Mouse (Mus musculus) 3T3-L1 (cell line): ENCODE results near the gene Grhpr.
"Not testable (repeated sequence)": the region's sequence is repeated elsewhere in the genome, so short reads cannot be mapped to it uniquely, and the experiment has no call there.

Experiments used
- DNase-seq: peaks from one replicate; pipeline ENCODE4 v3.0.0-alpha.2; 2015; ENCODE audit warnings: low read depth, low spot score

The Grhpr gene

DNA sequence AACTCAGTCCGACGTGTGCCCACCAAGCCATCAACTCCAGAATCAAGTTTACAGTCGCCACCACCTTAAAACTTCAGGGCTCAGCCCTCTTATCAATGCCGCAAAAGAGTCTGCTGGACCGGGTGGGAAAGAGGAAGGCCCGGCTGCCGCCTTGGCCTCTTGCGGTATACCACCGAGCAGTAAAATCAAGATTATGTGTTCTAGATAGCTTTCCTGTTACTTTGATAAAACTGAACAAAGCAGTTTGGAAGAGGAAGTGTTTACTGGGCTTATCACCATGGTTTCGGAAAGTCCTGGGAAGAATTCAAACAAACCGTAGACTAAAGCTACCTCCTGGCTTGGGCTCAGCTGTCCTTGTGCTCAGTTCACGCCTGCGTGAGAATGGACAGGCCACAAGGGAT lies 31.8 kb downstream of the Grhpr start:
- DNase-seq: peak; percentile 33

DNA sequence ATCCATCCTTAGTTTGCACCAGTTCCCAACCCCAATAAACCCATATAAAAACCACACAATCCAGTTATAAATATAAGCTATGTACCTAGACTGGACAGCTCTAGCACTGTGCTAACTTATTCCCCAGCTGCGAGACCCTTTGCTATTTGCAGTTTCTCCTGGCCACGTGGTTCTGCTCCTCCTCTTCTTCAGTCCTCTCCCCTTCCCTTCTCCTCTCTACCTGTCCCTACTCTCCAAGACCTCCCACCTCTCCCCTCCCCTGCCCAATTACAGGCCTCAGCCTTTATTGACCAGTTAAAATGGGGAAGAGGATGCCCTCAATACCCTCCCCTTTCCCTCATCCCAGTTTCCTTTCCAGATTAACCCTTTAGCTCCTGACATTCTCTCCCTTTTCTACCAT lies 32.3 kb downstream of the Grhpr start:
- DNase-seq: no peak

DNA sequence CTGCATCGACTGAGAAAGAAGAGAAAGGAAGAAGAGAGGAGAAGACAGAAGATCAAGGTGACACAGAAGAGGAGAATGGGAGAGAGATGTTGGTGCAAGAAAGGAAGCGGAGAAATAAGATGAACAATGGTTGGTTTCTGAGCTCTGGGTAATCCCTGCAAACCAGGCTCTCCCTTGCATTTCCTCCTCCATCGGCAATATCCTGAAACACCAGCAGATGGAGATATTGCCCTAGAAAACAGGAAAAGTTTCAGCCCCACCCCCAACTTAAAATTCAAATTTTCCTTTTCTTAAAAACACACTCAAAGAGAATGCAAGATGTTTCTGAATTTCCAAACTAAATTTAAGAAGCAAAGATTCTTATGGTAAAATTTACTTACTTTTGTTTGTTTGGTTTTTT lies 34.4 kb downstream of the Grhpr start:
- peak; percentile 77 for DNase-seq

DNA sequence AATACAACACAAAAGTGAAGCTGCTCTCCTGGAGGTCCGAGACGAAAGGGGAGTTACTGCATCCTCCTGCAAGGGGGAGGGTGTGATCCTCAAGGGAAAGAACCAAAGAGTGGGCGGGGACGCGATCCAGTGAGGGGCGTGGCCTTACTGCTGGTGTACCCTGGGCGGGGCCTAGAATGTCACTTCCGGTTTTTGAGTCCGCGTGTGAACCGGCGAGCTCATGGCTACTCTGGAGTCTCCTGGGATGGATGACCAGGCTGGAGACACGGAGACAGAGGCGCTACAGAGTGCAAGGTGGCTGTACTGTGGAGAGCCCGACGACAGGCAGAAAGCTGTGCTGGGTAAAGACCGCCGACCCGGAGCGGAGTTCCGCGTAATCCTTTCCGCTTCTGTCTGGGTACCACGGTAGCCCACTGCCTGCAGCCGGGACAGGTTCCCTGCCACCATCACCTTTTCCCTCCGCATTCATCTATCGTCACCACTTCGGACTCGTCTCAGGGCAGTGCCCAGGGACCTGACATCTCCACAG lies 37.3 kb downstream of the Grhpr start, which contains the start of gene Polr1e:
Gene Polr1e, plus strand, starts transcription at position 132 of the 529 bp plus-strand sequence.
- peak; percentile 97 for DNase-seq

DNA sequence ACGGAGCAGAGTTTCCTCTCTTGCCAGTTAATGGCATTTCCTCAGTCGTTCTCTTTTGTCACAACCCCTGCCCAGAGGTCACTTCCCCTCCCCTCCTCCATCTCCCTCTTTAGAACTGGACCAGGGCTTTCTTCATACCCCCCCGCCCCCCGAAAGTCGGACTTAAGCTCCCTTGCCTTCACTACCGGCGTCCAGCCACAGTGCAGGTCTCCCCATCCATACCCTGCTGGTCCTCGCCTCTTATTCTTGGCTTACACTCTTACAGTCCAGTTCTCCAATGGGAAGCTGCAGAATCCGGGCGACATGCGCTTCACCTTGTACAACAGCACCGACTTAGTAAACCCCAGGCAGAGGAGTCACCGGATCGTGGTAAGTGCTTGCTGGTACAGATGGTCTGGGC lies 37.8 kb downstream of the Grhpr start:
- peak; percentile 31 for DNase-seq

DNA sequence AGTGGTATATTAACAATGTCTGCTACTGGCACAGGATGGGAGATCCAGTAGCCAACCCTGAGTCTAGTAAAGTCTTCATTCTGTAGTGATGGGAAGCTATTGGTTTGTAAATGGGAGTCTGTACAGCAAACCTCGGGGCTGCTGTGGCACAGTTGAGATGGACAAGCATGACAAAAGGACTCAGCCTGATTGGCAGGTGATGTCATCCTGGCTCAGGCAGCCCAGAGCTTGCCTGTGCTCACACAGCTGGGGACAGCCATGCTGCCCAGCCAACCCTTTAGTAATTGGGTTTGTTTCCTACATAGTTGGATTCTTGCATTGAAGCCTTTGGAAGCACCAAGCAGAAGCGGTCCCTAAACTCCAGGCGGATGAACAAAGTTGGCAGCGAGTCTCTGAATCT lies 45.3 kb downstream of the Grhpr start:
- no peak for DNase-seq

DNA sequence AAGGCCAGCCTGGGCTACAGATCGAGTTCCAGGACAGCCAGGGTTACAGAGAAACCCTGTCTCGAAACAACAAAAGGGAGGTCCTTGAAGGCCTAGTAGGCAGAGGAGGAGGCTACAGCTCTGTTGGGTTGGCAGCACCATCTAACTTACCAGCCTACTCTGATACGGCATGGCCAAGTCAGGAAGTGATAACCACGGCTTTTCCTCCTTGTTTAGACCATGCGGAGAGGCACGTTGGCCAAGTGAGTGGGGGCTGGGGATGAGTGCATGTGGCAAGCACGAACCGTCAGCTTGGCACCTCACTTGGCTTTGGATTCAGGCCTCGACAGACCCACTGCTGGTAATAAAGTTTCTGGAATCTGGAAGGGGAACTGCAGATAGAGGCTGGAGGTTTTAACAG lies 51.4 kb downstream of the Grhpr start:
- DNase-seq: no peak

DNA sequence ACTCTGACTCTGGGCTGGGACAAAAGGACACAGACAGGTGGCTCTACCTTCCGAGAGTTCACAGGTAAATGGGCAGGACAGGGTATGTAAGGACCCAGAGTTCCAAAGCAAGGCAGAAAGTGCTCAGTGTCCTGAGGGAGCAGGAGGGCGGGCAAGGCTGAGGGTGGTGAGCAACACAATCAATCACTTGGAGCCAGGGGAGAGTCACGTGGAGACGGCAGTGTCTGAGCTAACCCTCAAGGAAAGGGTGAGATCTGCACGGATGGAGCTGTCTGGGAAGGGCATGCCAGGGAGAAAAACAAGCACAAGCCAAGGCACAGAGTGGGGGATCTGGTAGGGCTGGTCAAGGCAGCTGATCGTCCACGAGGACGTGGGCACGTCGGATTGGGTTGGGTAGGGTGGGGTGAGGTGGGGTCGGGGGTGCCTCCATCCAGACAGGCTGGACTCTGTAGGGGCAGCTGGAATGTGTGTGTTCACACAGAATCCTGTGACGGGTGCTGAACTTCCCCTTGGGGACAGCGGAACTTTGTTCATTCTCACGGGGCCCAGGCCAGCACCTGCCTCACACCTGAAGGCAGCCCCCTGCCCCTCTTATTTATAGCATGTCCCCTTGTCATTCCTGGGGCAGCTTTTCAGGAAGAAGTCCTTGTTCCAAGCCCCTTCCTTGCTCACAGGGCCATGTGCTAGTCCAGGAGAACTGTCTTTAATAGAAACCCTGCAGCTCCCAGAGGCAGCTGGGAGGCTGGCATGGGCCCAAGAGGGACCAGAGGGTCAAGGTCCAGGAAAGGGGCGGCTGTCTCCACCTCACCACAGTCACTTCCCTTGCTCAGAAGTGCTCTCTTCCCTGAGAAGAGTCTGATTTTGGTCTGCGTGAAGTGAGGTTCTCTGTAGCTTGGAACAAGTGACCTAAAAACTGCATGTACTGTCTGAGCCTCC lies 53.8 kb downstream of the Grhpr start:
- DNase-seq: no peak

DNA sequence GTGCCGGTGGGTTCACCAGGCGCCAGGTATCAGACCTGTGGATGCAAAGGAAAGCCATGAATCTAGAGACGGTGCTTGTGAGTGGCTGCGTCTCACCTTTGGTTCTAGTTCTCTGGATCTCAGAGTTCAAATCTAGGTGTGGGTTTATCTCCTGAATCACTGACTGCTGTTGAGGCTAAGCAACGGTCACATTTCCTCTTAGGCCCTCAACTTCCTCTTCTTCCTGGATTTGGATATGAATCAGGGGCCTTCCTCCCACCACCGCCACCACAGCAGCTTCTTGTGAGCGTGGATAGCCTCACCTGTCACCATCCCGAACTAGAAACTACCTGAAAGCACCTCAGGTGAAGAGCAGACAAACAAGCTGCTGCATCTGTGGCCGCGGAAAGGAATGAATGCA lies 54.9 kb downstream of the Grhpr start:
- no peak for DNase-seq

DNA sequence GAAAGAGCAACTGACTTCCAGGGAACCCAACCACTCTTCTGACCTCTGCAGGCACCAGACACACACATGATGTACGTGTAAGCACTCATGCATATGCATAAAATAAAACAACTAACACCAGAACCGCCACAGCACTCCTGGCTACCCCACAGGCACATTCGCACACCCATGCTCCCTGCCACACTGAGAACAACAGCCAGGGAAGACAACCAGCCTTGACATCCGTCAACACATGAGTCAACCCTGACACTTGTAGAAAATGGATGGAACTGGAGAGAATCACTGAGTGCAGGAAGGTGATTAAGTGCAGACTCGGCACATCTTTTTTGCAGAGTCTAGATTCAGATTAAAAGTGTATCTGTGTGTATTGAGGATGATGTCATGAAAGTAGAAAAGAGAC lies 55.4 kb downstream of the Grhpr start:
- no peak for DNase-seq

DNA sequence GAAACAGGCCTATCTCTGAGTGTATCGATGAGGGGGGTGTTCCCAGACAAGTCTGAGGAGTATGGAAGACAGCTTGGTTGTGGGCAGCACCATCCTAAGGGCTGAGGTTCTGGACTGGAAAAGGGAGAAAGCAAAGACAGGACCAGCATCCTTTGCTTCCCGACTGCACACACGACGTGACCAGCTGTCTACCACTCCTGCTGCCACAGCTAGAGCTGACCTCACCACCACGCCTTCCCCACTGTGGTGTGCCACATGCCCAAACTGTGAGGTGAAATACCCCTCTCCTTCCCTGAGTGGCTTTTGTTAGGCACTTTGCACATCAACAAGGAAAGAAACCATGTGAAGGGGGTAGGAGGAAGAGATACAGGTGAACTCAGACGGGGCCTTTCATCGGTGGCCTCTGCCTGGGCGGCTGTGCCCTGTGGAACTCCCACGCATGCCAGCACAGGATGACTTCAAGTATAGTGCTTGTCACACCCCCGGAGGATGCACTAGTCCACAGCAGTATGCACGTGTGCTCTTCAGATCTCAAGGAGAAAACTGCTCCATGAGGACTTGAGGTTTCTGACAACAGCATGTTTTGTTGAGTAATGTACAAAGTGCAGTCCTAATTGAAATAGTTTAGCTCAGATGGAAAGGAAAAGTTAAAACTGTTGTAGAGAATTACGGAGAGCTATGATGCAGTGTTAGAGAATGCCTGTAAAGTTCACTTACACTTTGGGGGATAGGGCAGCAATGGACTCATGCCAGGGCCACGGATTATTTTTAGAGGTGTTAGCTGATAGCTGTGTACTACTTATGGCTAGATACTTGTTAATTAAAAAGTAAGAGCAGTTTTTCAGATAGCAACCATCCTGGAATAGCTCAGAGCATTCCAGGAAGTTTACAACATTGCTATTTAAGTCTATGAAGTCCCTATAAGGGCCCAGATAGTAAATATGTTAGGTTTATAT lies 56.5 kb downstream of the Grhpr start:
- no peak for DNase-seq

DNA sequence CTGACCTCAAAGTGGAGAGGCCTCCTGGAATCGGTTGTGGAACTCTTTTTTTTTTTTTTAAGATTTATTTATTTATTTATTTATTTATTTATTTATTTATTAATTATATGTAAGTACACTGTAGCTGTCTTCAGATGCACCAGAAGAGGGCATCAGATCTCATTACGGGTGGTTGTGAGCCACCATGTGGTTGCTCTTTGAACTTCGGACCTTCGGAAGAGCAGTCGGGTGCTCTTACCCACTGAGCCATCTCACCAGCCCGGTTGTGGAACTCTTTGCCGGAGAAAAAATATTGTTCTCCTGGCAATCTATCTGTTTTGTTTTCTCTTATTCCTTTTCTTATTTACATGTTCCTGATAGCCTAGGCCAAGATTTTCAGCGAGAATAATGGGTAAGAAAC lies 57.7 kb downstream of the Grhpr start:
- peak; percentile 42 for DNase-seq

DNA sequence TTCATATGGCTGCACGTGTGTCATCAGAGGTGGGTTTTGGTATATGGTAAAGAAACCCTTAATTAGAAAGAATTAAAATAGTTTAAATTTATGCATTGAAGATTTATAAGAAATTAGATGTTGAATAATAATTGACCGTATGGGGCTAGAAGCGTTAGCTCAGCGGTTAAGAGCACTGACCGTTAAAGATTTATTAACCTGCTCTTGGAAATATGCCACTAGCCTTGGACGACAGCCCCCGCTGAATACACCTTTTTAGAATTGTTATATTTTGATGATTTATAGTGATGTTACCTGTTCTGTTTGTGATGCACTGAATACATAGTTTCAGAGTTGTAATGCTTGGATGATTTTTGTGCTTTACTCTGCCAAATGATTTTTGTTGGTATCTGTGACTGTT lies 58.4 kb downstream of the Grhpr start:
- not testable (repeated sequence) for DNase-seq
